In the genomic region with DNA sequence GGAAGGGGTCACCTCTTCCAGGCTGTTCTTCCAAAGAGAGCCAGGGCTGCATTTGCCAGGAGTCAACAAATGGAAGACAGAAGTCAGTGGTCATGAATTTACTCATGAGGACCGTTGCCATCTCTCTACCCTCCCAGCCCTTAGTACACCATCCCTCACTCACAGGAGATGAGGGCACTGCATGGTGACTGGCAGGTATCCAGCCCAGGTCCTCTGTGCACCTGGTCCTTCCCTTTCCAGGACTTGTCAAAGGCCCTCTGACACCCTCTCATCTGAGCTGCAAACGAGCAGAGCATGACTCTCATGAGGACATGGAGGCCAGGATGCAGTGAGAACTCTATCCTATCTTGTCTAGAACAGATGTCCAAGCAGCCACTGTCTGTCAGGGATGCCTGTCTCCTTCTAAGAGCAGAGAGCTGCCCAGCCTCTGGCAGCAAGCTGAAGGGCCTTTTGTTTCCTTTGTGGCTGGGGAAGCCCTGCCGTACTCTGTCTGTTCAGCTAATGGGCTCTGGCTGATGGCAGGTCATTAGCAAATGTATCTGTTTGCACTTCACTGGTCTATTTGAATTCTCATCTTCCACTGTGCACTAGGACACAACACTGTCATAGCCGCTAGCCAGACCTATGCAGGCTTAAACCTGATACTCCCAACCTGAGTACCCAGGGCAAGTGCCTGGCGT, we compare ENCODE assay signal across 13 mouse cellular contexts. TPM values are rescaled to one million over a fixed set of nuclear protein-coding genes. Genes with fewer than 3 reads are reported as not detected.
DNase-seq lines count a peak whose midpoint lies in the region; ATAC-seq lines count a peak whose summit lies in the region.
"Had no signal": no experiment of that assay in that cellular context is flagged by ENCODE, and none has a peak within 500 bp of the region (broad histone marks: within the 10 kb centered on the region; RNA-seq: fewer than 3 reads in every experiment).

No protein-coding gene starts in this region.

- peak; percentile 17 for DNase-seq in embryo, embryonic 10 days (ENCODE audit: low spot score)
- DNase-seq in embryo, embryonic 11 days: no peak
- peak; percentile 32 for DNase-seq in hindbrain, embryonic 14.5 days (ENCODE audit: low spot score)
- no peak for DNase-seq in right cerebral cortex, postnatal 25 days
- DNase-seq: lung, postnatal 14 days; thymus, postnatal 14 days had no signal

- no peak overlapping the region for H3K9ac ChIP-seq in neural tube, embryonic 13.5 days
- H3K9ac ChIP-seq in neural tube, embryonic 15.5 days (replicated peaks): no peak overlapping the region
- H3K9ac ChIP-seq in hindbrain, embryonic 14.5 days: no peak overlapping the region
- H3K9ac ChIP-seq in stomach, embryonic 16.5 days (ENCODE audit: low read length): no peak overlapping the region
- H3K9ac ChIP-seq: intestine, embryonic 15.5 days; liver, embryonic 12.5 days had no signal

- 55% methylated on average over 5 of the region's 5 CpGs for WGBS in neural tube, embryonic 13.5 days
- WGBS in neural tube, embryonic 15.5 days: 55% methylated on average over 5 of the region's 5 CpGs
- WGBS in hindbrain, embryonic 14.5 days: 50% methylated on average over 5 of the region's 5 CpGs
- WGBS in stomach, embryonic 16.5 days: 70% methylated on average over 5 of the region's 5 CpGs

- no peak overlapping the region for H3K4me2 ChIP-seq in neural tube, embryonic 13.5 days
- no peak overlapping the region for H3K4me2 ChIP-seq in neural tube, embryonic 15.5 days
- no peak overlapping the region for H3K4me2 ChIP-seq in hindbrain, embryonic 14.5 days (replicated peaks)
- no peak overlapping the region for H3K4me2 ChIP-seq in stomach, embryonic 16.5 days (ENCODE audit: low read depth, low read length)
- H3K4me2 ChIP-seq: intestine, embryonic 15.5 days; liver, embryonic 12.5 days had no signal

- H3K27ac ChIP-seq in neural tube, embryonic 13.5 days (replicated peaks): peak overlapping the region; percentile 49; the same call in 1 of the 2 replicates
- no peak overlapping the region for H3K27ac ChIP-seq in neural tube, embryonic 15.5 days (replicated peaks)
- peak overlapping the region; percentile 72 for H3K27ac ChIP-seq in hindbrain, embryonic 14.5 days
- peak overlapping the region; percentile 79; the same call in 1 of the 2 replicates for H3K27ac ChIP-seq in stomach, embryonic 16.5 days (ENCODE audit: low read length)
- H3K27ac ChIP-seq: liver, embryonic 12.5 days had no signal

- no peaks in the 10 kb centered on the region for H3K27me3 ChIP-seq in neural tube, embryonic 13.5 days
- H3K27me3 ChIP-seq in neural tube, embryonic 15.5 days (replicated peaks): no peaks in the 10 kb centered on the region; the same call in 1 of the 2 replicates
- no peaks in the 10 kb centered on the region for H3K27me3 ChIP-seq in hindbrain, embryonic 14.5 days (ENCODE audit: control insufficient read depth, insufficient read depth, low read length)
- H3K27me3 ChIP-seq in stomach, embryonic 16.5 days (ENCODE audit: control insufficient read depth, insufficient read depth, low read length): no peaks in the 10 kb centered on the region
- H3K27me3 ChIP-seq: intestine, embryonic 15.5 days had no signal

- H3K9me3 ChIP-seq in neural tube, embryonic 13.5 days: no peaks in the 10 kb centered on the region
- H3K9me3 ChIP-seq in neural tube, embryonic 15.5 days (replicated peaks): no peaks in the 10 kb centered on the region
- no peaks in the 10 kb centered on the region for H3K9me3 ChIP-seq in hindbrain, embryonic 14.5 days (ENCODE audit: control insufficient read depth, low read length)
- H3K9me3 ChIP-seq in stomach, embryonic 16.5 days (replicated peaks; ENCODE audit: control insufficient read depth, low read length): no peaks in the 10 kb centered on the region
- H3K9me3 ChIP-seq: intestine, embryonic 15.5 days; liver, embryonic 12.5 days had no signal

- no peak overlapping the region for H3K4me3 ChIP-seq in neural tube, embryonic 13.5 days
- H3K4me3 ChIP-seq in neural tube, embryonic 15.5 days (replicated peaks): no peak overlapping the region
- no peak overlapping the region for H3K4me3 ChIP-seq in hindbrain, embryonic 14.5 days (replicated peaks; ENCODE audit: low read length)
- H3K4me3 ChIP-seq in stomach, embryonic 16.5 days (replicated peaks; ENCODE audit: low read length): no peak overlapping the region
- H3K4me3 ChIP-seq: intestine, embryonic 15.5 days; liver, embryonic 12.5 days had no signal

- no peaks in the 10 kb centered on the region for H3K36me3 ChIP-seq in neural tube, embryonic 13.5 days
- H3K36me3 ChIP-seq in neural tube, embryonic 15.5 days: no peaks in the 10 kb centered on the region
- H3K36me3 ChIP-seq in hindbrain, embryonic 14.5 days (replicated peaks; ENCODE audit: control insufficient read depth, insufficient read depth): no peaks in the 10 kb centered on the region
- no peaks in the 10 kb centered on the region for H3K36me3 ChIP-seq in stomach, embryonic 16.5 days (ENCODE audit: control insufficient read depth, insufficient read depth, low read length)
- H3K36me3 ChIP-seq: intestine, embryonic 15.5 days; liver, embryonic 12.5 days had no signal

- no peak for ATAC-seq in neural tube, embryonic 13.5 days (ENCODE audit: low read depth)
- no peak for ATAC-seq in neural tube, embryonic 15.5 days (ENCODE audit: low FRiP score)
- no peak; the same call in 1 of the 2 replicates for ATAC-seq in hindbrain, embryonic 14.5 days (ENCODE audit: low FRiP score)
- no peak for ATAC-seq in stomach, embryonic 16.5 days (ENCODE audit: insufficient read depth, low FRiP score)
- no peak for ATAC-seq in megakaryocyte, adult 5-6 weeks (ENCODE audit: poor library complexity, severe bottlenecking)
- ATAC-seq: intestine, embryonic 15.5 days; liver, embryonic 12.5 days had no signal

- H3K4me1 ChIP-seq in neural tube, embryonic 13.5 days (replicated peaks): peaks cover 40% of the 10 kb centered on the region
- H3K4me1 ChIP-seq in neural tube, embryonic 15.5 days: peaks cover 8% of the 10 kb centered on the region
- H3K4me1 ChIP-seq in hindbrain, embryonic 14.5 days (replicated peaks; ENCODE audit: control insufficient read depth, insufficient read depth, low read length): 0 out of 2 replicates have a peak, but pooled peaks cover 15% of the 10 kb centered on the region
- peaks cover 58% of the 10 kb centered on the region for H3K4me1 ChIP-seq in stomach, embryonic 16.5 days (ENCODE audit: control insufficient read depth, insufficient read depth, low read length)

RNA-seq across cellular contexts. Expression of gene Neurl1b, which starts 50.6 kb away (rescaled TPM):
- polyA plus RNA-seq in neural tube, embryonic 13.5 days (2015; fragmentation: Nextera tagmentation; extraction: Ambion mirVana): 0.47 and 0.49 TPM in 2 replicates
- 1.3 and 1.8 TPM in 2 replicates for polyA plus RNA-seq in neural tube, embryonic 15.5 days (2015; fragmentation: Nextera tagmentation; extraction: Ambion mirVana)
- 1.9 and 2.1 TPM in 2 replicates for polyA plus RNA-seq in hindbrain, embryonic 14.5 days (2014; fragmentation: Nextera tagmentation; extraction: Ambion mirVana)
- 2.3 and 2.9 TPM in 2 replicates for polyA plus RNA-seq in stomach, embryonic 16.5 days (2015; fragmentation: Nextera tagmentation; extraction: Ambion mirVana)
- total RNA-seq in megakaryocyte, adult 5-6 weeks (2015): 6.8 and 8.5 TPM in 2 replicates
- 6.9 and 8.6 TPM in 2 replicates for total RNA-seq in megakaryocyte, adult 5-6 weeks (2017)
- total RNA-seq: monocyte, adult 5-6 weeks had no signal

Comparison
In these comparisons a context has a peak if more than half of its experiments do, and no peak if none do; other contexts are left out.
1. DNase-seq: peak in embryo, embryonic 10 days (single experiment) and hindbrain, embryonic 14.5 days (single experiment); none in embryo, embryonic 11 days (single experiment) and right cerebral cortex, postnatal 25 days (single experiment).